Mouse (Mus musculus): ENCODE measurements around the gene Dbt. TPM values are rescaled to one million over a fixed set of nuclear protein-coding genes. Genes with fewer than 3 reads are reported as not detected.
"Not testable (repeated sequence)": the region's sequence is repeated elsewhere in the genome, so short reads cannot be mapped to it uniquely, and the experiment has no call there.

The Dbt gene
- total and polyA plus RNA-seq, 3 experiments = 24.1 to 76.7 (median 54.1) TPM

DNA sequence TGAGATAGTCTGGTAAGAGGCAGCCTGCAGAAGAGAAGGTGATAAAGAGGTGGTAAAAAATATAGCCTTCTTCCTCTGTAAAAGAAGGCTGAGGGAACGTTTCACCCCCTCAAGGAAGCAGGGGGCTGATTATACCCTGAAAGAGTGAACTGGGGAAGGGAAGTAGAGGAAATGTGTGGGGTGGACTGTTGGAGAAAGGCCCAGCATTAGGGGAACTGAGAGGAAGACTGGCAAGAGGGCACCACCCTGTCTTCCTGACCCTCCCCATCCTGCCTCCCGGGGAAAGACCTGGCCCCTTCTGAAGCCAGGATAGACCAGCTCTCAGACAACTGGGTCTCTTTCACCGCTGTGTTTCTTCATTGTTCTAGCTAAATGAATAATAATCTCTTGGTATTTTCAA, 29.7 kb downstream of the Dbt start:
- no peak overlapping the region for H3K9ac ChIP-seq (ENCODE audit: low read depth, low read length)
- no peak for TF ChIP-seq CTCF (IDR thresholded peaks at IDR 0.05)
- TF ChIP-seq POLR2A (IDR thresholded peaks at IDR 0.05; ENCODE audit: insufficient read depth, low read depth, low read length) = no peak
- TF ChIP-seq EP300 (IDR thresholded peaks at IDR 0.05; ENCODE audit: insufficient read depth, low read depth, low read length) = no peak
- 33% methylated on average over 3 of the region's 3 CpGs for WGBS
- H3K27me3 ChIP-seq (ENCODE audit: control insufficient read depth, insufficient read depth, low read length) = no peaks in the 10 kb centered on the region
- H3K4me1 ChIP-seq (ENCODE audit: control insufficient read depth, insufficient read depth, low read length) = no peaks in the 10 kb centered on the region
- no peaks in the 10 kb centered on the region for H3K36me3 ChIP-seq (ENCODE audit: control insufficient read depth, insufficient read depth, low read length)
- no peak overlapping the region for H3K4me3 ChIP-seq
- no peak overlapping the region for H3K27ac ChIP-seq
- DNase-seq = peak in 1 of 2 experiments; percentile 1
- H3K79me2 ChIP-seq (replicated peaks; ENCODE audit: control insufficient read depth, insufficient read depth, low read length) = no peaks in the 10 kb centered on the region
- intact Hi-C loops (cut with DNase I) = no loop called here

DNA sequence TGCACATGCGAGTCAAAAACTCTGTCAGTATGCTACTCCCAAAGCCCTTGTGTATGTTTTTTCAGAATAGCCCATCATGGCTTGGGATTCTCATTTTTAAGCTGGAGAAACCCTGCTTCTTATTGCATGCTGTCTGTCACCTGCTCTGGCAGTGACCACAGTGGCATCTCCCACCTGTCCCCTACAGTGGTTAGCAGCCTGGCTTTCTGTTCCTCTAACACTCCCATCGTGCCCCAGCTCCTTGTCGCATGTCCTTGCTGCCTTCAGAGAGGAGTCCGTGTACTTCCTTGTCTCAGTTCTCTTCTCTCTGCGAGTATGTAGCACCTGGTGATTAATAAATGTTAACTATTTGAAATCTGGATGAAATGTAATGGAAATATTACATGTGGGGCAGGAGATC, 34.6 kb downstream of the Dbt start:
- 88% methylated on average over 5 of the region's 5 CpGs for WGBS
- no peak overlapping the region for H3K4me3 ChIP-seq
- H3K27ac ChIP-seq = no peak overlapping the region
- intact Hi-C loops (cut with DNase I) = no loop called here
- TF ChIP-seq EP300 (IDR thresholded peaks at IDR 0.05; ENCODE audit: insufficient read depth, low read depth, low read length) (no peak), CTCF (IDR thresholded peaks at IDR 0.05) (no peak), POLR2A (IDR thresholded peaks at IDR 0.05; ENCODE audit: insufficient read depth, low read depth, low read length) (no peak)
- H3K4me1 ChIP-seq (ENCODE audit: control insufficient read depth, insufficient read depth, low read length) = no peaks in the 10 kb centered on the region
- no peak for DNase-seq
- H3K36me3 ChIP-seq (ENCODE audit: control insufficient read depth, insufficient read depth, low read length) = no peaks in the 10 kb centered on the region
- H3K27me3 ChIP-seq (ENCODE audit: control insufficient read depth, insufficient read depth, low read length) = no peaks in the 10 kb centered on the region
- no peaks in the 10 kb centered on the region for H3K79me2 ChIP-seq (replicated peaks; ENCODE audit: control insufficient read depth, insufficient read depth, low read length)
- no peak overlapping the region for H3K9ac ChIP-seq (ENCODE audit: low read depth, low read length)

DNA sequence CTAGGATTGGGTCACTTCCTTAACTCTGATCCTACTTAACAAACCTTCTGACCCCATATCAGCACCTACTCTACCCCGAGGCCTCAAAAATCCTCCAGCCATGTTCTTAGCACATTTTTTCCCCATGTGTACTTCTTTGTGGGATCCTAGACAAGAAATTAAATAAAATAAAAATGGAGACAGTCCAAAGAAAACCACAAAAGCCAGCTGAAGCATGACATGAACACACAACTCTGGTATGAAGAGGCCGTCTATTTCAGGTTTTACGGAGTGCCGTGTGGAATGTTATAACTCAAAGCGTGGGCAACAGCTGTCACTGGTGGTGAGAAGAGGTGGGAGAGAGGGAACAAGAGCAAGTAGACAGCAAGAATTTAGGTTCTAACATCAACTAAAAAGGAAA, 38.5 kb downstream of the Dbt start:
- 87% methylated on average over 5 of the region's 5 CpGs for WGBS
- Histone ChIP-seq H3K79me2 (replicated peaks; ENCODE audit: control insufficient read depth, insufficient read depth, low read length) (no peaks in the 10 kb centered on the region), H3K4me3 (no peak overlapping the region), H3K36me3 (ENCODE audit: control insufficient read depth, insufficient read depth, low read length) (no peaks in the 10 kb centered on the region), H3K27me3 (ENCODE audit: control insufficient read depth, insufficient read depth, low read length) (no peaks in the 10 kb centered on the region), H3K27ac (no peak overlapping the region), H3K4me1 (ENCODE audit: control insufficient read depth, insufficient read depth, low read length) (no peaks in the 10 kb centered on the region), H3K9ac (ENCODE audit: low read depth, low read length) (no peak overlapping the region)
- intact Hi-C loops (cut with DNase I) = no loop called here
- no peak for TF ChIP-seq EP300 (IDR thresholded peaks at IDR 0.05; ENCODE audit: insufficient read depth, low read depth, low read length)
- TF ChIP-seq POLR2A (IDR thresholded peaks at IDR 0.05; ENCODE audit: insufficient read depth, low read depth, low read length) = no peak
- TF ChIP-seq CTCF (IDR thresholded peaks at IDR 0.05) = no peak
- DNase-seq = no peak

DNA sequence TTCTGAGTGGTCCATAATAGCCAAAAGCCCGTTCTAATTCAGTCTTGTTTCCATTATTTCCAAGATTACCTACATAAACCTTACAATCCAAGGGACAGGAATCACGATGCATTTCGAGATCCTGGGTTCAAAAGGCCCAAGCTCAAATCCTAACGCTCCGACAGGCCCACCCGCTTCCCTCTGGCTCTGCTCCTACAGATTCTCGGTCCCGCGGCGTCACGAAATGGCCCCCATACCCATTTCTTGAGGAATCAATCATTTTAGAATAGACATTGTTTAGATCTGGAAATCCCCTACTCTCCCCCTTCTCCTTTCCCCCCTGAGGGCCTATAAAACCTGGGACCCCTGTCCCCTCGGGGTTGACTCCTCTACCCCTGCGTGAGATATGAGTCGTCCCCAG, 48.4 kb downstream of the Dbt start:
- H3K4me1 ChIP-seq (ENCODE audit: control insufficient read depth, insufficient read depth, low read length); H3K4me3 ChIP-seq; H3K27ac ChIP-seq; H3K27me3 ChIP-seq (ENCODE audit: control insufficient read depth, insufficient read depth, low read length); H3K79me2 ChIP-seq (replicated peaks; ENCODE audit: control insufficient read depth, insufficient read depth, low read length); H3K9ac ChIP-seq (ENCODE audit: low read depth, low read length); H3K36me3 ChIP-seq (ENCODE audit: control insufficient read depth, insufficient read depth, low read length): not testable (repeated sequence)
- DNase-seq = peak; percentile 11 to 45
- intact Hi-C loops (cut with DNase I) = loop anchor here (5.0 kb wide), 1 partner anchor 49 kb away; the partner anchor contains the start of gene Dbt
- WGBS = 97% methylated on average over 14 of the region's 14 CpGs

DNA sequence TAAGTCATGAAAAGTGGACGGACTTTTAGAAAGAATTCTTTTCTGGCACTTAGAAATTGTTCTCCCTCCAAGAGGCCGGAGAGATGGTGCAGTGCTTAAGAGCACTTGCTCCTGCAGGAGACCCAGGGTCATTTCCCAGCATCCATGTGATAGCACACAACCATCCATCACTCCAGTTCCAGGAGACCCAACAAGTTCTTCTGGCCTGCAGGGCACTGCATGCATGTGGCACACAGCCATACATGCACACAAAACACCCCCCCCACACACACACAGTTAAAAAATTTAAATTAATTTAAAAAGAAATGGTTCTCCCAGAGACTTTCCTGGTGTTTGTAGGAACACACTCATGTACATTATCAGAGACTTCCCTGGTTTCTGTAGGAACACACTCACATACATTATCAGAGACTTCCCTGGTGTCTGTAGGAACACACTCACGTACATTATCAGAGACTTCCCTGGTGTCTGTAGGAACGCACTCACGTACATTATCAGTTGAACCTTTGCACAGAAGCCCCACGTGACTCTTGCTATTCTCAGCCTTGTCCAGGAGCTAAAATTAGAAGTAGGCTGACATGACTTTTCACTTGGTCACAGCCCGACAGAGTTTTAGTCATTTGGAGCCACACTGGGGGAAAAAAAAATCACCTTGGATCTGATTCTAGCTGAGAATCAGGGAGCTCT, 49.7 kb downstream of the Dbt start, which contains the start of gene Lrrc39:
TSS of gene Lrrc39 (plus strand) at position 566 of the 687 bp plus-strand sequence.
- Histone ChIP-seq H3K79me2 (replicated peaks; ENCODE audit: control insufficient read depth, insufficient read depth, low read length) (no peaks in the 10 kb centered on the region), H3K4me3 (peak within 1 kb of the TSS; percentile 54), H3K9ac (ENCODE audit: low read depth, low read length) (peak within 1 kb of the TSS; percentile 77), H3K4me1 (ENCODE audit: control insufficient read depth, insufficient read depth, low read length) (peaks cover 4% of the 10 kb centered on the region), H3K36me3 (ENCODE audit: control insufficient read depth, insufficient read depth, low read length) (no peaks in the 10 kb centered on the region), H3K27ac (peak within 1 kb of the TSS; percentile 96), H3K27me3 (ENCODE audit: control insufficient read depth, insufficient read depth, low read length) (no peaks in the 10 kb centered on the region)
- 12% methylated on average over 7 of the region's 7 CpGs for WGBS
- TF ChIP-seq POLR2A (IDR thresholded peaks at IDR 0.05; ENCODE audit: insufficient read depth, low read depth, low read length) (peak; percentile 41; the same call in 1 of the 2 replicates), EP300 (IDR thresholded peaks at IDR 0.05; ENCODE audit: insufficient read depth, low read depth, low read length) (no peak), CTCF (IDR thresholded peaks at IDR 0.05) (no peak)
- intact Hi-C loops (cut with DNase I) = loop anchor here (5.0 kb wide), 1 partner anchor 50 kb away; the partner anchor contains the start of gene Dbt
- peak in 1 of 2 experiments; percentile 36 for DNase-seq

DNA sequence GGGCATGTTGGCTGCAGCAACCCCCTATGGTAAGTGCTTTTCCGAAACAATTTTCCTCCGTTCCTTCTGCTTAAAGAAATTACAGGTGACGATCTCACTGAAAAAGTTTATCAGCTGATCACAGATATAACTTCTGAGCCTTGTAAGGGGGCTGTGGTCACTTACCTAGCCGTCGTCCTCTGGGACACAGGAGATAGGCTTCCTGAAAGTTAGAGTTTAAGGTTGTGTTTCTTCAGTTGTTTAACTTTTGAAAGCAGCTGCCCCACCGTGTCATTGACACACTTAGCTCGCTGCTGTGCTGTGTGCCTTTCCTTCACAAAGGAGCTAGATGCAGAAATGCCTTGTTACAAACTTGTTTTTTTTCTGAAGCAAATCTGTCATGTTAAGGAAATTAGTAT, 50.2 kb downstream of the Dbt start:
- H3K27ac ChIP-seq = peak overlapping the region; percentile 96
- 14% methylated on average over 7 of the region's 7 CpGs for WGBS
- H3K4me3 ChIP-seq = peak overlapping the region; percentile 54
- DNase-seq = no peak
- H3K36me3 ChIP-seq (ENCODE audit: control insufficient read depth, insufficient read depth, low read length) = no peaks in the 10 kb centered on the region
- intact Hi-C loops (cut with DNase I) = loop anchor here (5.0 kb wide), 1 partner anchor 51 kb away; the partner anchor contains the start of gene Dbt
- H3K9ac ChIP-seq (ENCODE audit: low read depth, low read length) = peak overlapping the region; percentile 77
- no peaks in the 10 kb centered on the region for H3K79me2 ChIP-seq (replicated peaks; ENCODE audit: control insufficient read depth, insufficient read depth, low read length)
- no peak for TF ChIP-seq EP300 (IDR thresholded peaks at IDR 0.05; ENCODE audit: insufficient read depth, low read depth, low read length)
- no peak for TF ChIP-seq POLR2A (IDR thresholded peaks at IDR 0.05; ENCODE audit: insufficient read depth, low read depth, low read length)
- TF ChIP-seq CTCF (IDR thresholded peaks at IDR 0.05) = no peak
- H3K4me1 ChIP-seq (ENCODE audit: control insufficient read depth, insufficient read depth, low read length) = peaks cover 4% of the 10 kb centered on the region
- H3K27me3 ChIP-seq (ENCODE audit: control insufficient read depth, insufficient read depth, low read length) = no peaks in the 10 kb centered on the region
